In genomic region chr2:143916229-143916628, GRCm38 (mm10) we compare ENCODE assay signal across 8 mouse cellular contexts. TPM values are rescaled to one million over a fixed set of nuclear protein-coding genes. Genes with fewer than 3 reads are reported as not detected.
DNase-seq lines count a peak whose midpoint lies in the region; ATAC-seq and TF ChIP-seq lines count a peak whose summit lies in the region.

No protein-coding gene starts in this region.

- H3K4me3 ChIP-seq in G1E (ENCODE audit: low read depth, low read length): peak overlapping the region; percentile 84; the same call in 1 of the 2 replicates
- peak overlapping the region; percentile 73 for H3K4me3 ChIP-seq in forebrain, embryonic 11.5 days (ENCODE audit: low read depth, low read length)
- peak overlapping the region; percentile 85 for H3K4me3 ChIP-seq in kidney, postnatal 0 days (replicated peaks; ENCODE audit: low read depth, low read length)
- H3K4me3 ChIP-seq in lung, embryonic 14.5 days (ENCODE audit: low read depth, low read length): peak overlapping the region; percentile 82

- no peaks in the 10 kb centered on the region for H3K36me3 ChIP-seq in G1E (replicated peaks)
- no peaks in the 10 kb centered on the region for H3K36me3 ChIP-seq in forebrain, embryonic 11.5 days (ENCODE audit: control insufficient read depth, insufficient read depth, low read length)
- no peaks in the 10 kb centered on the region for H3K36me3 ChIP-seq in kidney, postnatal 0 days (ENCODE audit: insufficient read depth, low read length)
- no peaks in the 10 kb centered on the region for H3K36me3 ChIP-seq in lung, embryonic 14.5 days (ENCODE audit: insufficient read depth)
- H3K36me3 ChIP-seq in splenic B cell, adult 2 months (ENCODE audit: control insufficient read depth, insufficient read depth, low read length, poor library complexity, severe bottlenecking): no peaks in the 10 kb centered on the region

- H3K4me2 ChIP-seq in forebrain, embryonic 11.5 days (ENCODE audit: low read depth, low read length, severe bottlenecking): peak overlapping the region; percentile 77
- peak overlapping the region; percentile 76 for H3K4me2 ChIP-seq in kidney, postnatal 0 days (ENCODE audit: low read length)
- H3K4me2 ChIP-seq in lung, embryonic 14.5 days: peak overlapping the region; percentile 64

- WGBS in forebrain, embryonic 11.5 days: 12% methylated on average over 5 of the region's 5 CpGs
- WGBS in kidney, postnatal 0 days: 6% methylated on average over 5 of the region's 5 CpGs
- WGBS in lung, embryonic 14.5 days: 6% methylated on average over 5 of the region's 5 CpGs

- H3K4me1 ChIP-seq in G1E (ENCODE audit: insufficient read depth, low read depth, low read length): peaks cover 41% of the 10 kb centered on the region
- peaks cover 3% of the 10 kb centered on the region; the same call in 1 of the 2 replicates for H3K4me1 ChIP-seq in forebrain, embryonic 11.5 days (replicated peaks; ENCODE audit: control insufficient read depth, insufficient read depth, low read length)
- H3K4me1 ChIP-seq in kidney, postnatal 0 days (replicated peaks; ENCODE audit: insufficient read depth, low read length): 0 out of 2 replicates have a peak, but pooled peaks cover 8% of the 10 kb centered on the region
- H3K4me1 ChIP-seq in lung, embryonic 14.5 days (ENCODE audit: insufficient read depth): peaks cover 13% of the 10 kb centered on the region

- DNase-seq in adrenal gland, adult 2 months: peak; percentile 43
- no peak for DNase-seq in adrenal gland, postnatal 25 days
- DNase-seq in G1E (ENCODE audit: low spot score): no peak
- no peak for DNase-seq in forebrain, embryonic 11.5 days (ENCODE audit: low spot score)
- peak; percentile 29 for DNase-seq in kidney, postnatal 0 days (ENCODE audit: low spot score)
- peak; percentile 51 for DNase-seq in lung, embryonic 14.5 days
- DNase-seq in splenic B cell, adult 2 months (ENCODE audit: low read depth, low spot score): peak; percentile 25
- DNase-seq in urinary bladder, postnatal 36 days (ENCODE audit: low spot score in 2 of 2): no peak

- H3K9me3 ChIP-seq in G1E (replicated peaks): no peaks in the 10 kb centered on the region
- H3K9me3 ChIP-seq in forebrain, embryonic 11.5 days (ENCODE audit: control insufficient read depth, low read length): no peaks in the 10 kb centered on the region
- H3K9me3 ChIP-seq in kidney, postnatal 0 days (replicated peaks; ENCODE audit: low read length): no peaks in the 10 kb centered on the region
- H3K9me3 ChIP-seq in lung, embryonic 14.5 days (ENCODE audit: low read depth, low read length): no peaks in the 10 kb centered on the region

- TF ChIP-seq CTCF in G1E (IDR thresholded peaks at IDR 0.05; ENCODE audit: low read depth, low read length): no peak
- no peak for TF ChIP-seq CTCF in kidney, postnatal 0 days (IDR thresholded peaks at IDR 0.05; ENCODE audit: low read depth)
- TF ChIP-seq CTCF in lung, embryonic 14.5 days (IDR thresholded peaks at IDR 0.05; ENCODE audit: low read depth): no peak

- ATAC-seq in G1E (ENCODE audit: extremely low read depth, insufficient number of reproducible peaks, low FRiP score, poor library complexity, severe bottlenecking): peak; percentile 18
- ATAC-seq in forebrain, embryonic 11.5 days (replicated peaks; ENCODE audit: low FRiP score): no peak
- no peak for ATAC-seq in kidney, postnatal 0 days (replicated peaks; ENCODE audit: low FRiP score, low read depth)
- ATAC-seq in lung, embryonic 14.5 days (ENCODE audit: insufficient read depth): no peak

- H3K27me3 ChIP-seq in G1E (ENCODE audit: insufficient read depth, low read length): no peaks in the 10 kb centered on the region
- H3K27me3 ChIP-seq in forebrain, embryonic 11.5 days (ENCODE audit: control insufficient read depth, insufficient read depth, low read length): no peaks in the 10 kb centered on the region
- no peaks in the 10 kb centered on the region for H3K27me3 ChIP-seq in kidney, postnatal 0 days (ENCODE audit: insufficient read depth, low read length)
- no peaks in the 10 kb centered on the region for H3K27me3 ChIP-seq in lung, embryonic 14.5 days (ENCODE audit: insufficient read depth, low read length)
- H3K27me3 ChIP-seq in splenic B cell, adult 2 months (ENCODE audit: control insufficient read depth, insufficient read depth, low read length, poor library complexity, severe bottlenecking): no peaks in the 10 kb centered on the region

- peak overlapping the region; percentile 84; the same call in 1 of the 2 replicates for H3K27ac ChIP-seq in forebrain, embryonic 11.5 days (ENCODE audit: low read depth, low read length)
- H3K27ac ChIP-seq in kidney, postnatal 0 days: peak overlapping the region; percentile 98
- peak overlapping the region; percentile 99 for H3K27ac ChIP-seq in lung, embryonic 14.5 days (ENCODE audit: low read depth)

- peak overlapping the region; percentile 74 for H3K9ac ChIP-seq in forebrain, embryonic 11.5 days (ENCODE audit: low read length)
- peak overlapping the region; percentile 92 for H3K9ac ChIP-seq in kidney, postnatal 0 days (ENCODE audit: low read depth, low read length)
- peak overlapping the region; percentile 91 for H3K9ac ChIP-seq in lung, embryonic 14.5 days

RNA-seq across cellular contexts. Expression of gene Dstn, which starts 1.1 kb away (rescaled TPM):
- 100 to 1,000 TPM; 233 to 305 TPM for total RNA-seq in adrenal gland, adult 2 months (2021)
- 12.2 and 20.6 TPM in 2 replicates for polyA plus RNA-seq in adrenal gland, adult 2 months (2012; rRNA removed)
- total RNA-seq in adrenal gland, postnatal 25 days (2021): 258 and 286 TPM in 2 replicates
- total RNA-seq in G1E (2014; fragmentation: Nextera tagmentation): 51.3 and 59.6 TPM in 2 replicates
- total RNA-seq in G1E (2017): 94.2 and 97.9 TPM in 2 replicates
- 2.5 and 7.8 TPM in 2 replicates for polyA plus RNA-seq in G1E (2012)
- polyA plus RNA-seq in forebrain, embryonic 11.5 days (2014; fragmentation: Nextera tagmentation; extraction: Ambion mirVana): 364 and 369 TPM in 2 replicates
- polyA plus RNA-seq in kidney, postnatal 0 days (2015; fragmentation: Nextera tagmentation; extraction: Ambion mirVana): 513 and 555 TPM in 2 replicates
- 473 and 523 TPM in 2 replicates for polyA plus RNA-seq in lung, embryonic 14.5 days (2014; fragmentation: Nextera tagmentation; extraction: Ambion mirVana)

RNA-seq across cellular contexts. Expression of gene Bfsp1, which starts 53.3 kb away (rescaled TPM):
- under 1 TPM; 0.37 to 0.79 TPM for total RNA-seq in adrenal gland, adult 2 months (2021)
- 0.62 and 0.81 TPM in 2 replicates for polyA plus RNA-seq in adrenal gland, adult 2 months (2012; rRNA removed)
- 0.52 and 1.0 TPM in 2 replicates for total RNA-seq in adrenal gland, postnatal 25 days (2021)
- total RNA-seq in G1E (2014; fragmentation: Nextera tagmentation) (not detected in 2 replicates), G1E (2017) (0.05 and 0.12 TPM in 2 replicates)
- polyA plus RNA-seq in G1E (2012): not detected in 2 replicates
- polyA plus RNA-seq in forebrain, embryonic 11.5 days (2014; fragmentation: Nextera tagmentation; extraction: Ambion mirVana): 0.44 and 1.7 TPM in 2 replicates
- 1.6 and 2.2 TPM in 2 replicates for polyA plus RNA-seq in kidney, postnatal 0 days (2015; fragmentation: Nextera tagmentation; extraction: Ambion mirVana)
- 1.6 and 2.0 TPM in 2 replicates for polyA plus RNA-seq in lung, embryonic 14.5 days (2014; fragmentation: Nextera tagmentation; extraction: Ambion mirVana)

Comparison
In these comparisons a context has a peak if more than half of its experiments do, and no peak if none do; other contexts are left out.
1. DNase-seq: peak in adrenal gland, adult 2 months (single experiment), kidney, postnatal 0 days (single experiment), lung, embryonic 14.5 days (single experiment) and splenic B cell, adult 2 months (single experiment); none in adrenal gland, postnatal 25 days (single experiment), G1E (single experiment), forebrain, embryonic 11.5 days (single experiment) and urinary bladder, postnatal 36 days (0 of 2).
2. RNA of gene Dstn, which starts 1.1 kb away (polyA plus RNA-seq): 513 to 555 TPM in kidney, postnatal 0 days, 473 to 523 TPM in lung, embryonic 14.5 days and 364 to 369 TPM in forebrain, embryonic 11.5 days; 12.2 to 20.6 TPM in adrenal gland, adult 2 months and 2.5 to 7.8 TPM in G1E; every median in the first group is over 10 times any median in the second.
3. Peak in every context shown above with its lines, with median percentiles within 50 percentile points of each other: H3K4me3 ChIP-seq, H3K27ac ChIP-seq, H3K4me2 ChIP-seq and H3K9ac ChIP-seq.